Mouse (Mus musculus) kidney, postnatal 14 days (tissue): ENCODE data around the gene Mrps34.
"Not testable (repeated sequence)": the region's sequence is repeated elsewhere in the genome, so short reads cannot be mapped to it uniquely, and the experiment has no call there.

Source experiments
- DNase-seq: peaks from one replicate; pipeline ENCODE4 v3.0.0; 2022; ENCODE audit warnings: mixed read lengths

Gene Mrps34

DNA sequence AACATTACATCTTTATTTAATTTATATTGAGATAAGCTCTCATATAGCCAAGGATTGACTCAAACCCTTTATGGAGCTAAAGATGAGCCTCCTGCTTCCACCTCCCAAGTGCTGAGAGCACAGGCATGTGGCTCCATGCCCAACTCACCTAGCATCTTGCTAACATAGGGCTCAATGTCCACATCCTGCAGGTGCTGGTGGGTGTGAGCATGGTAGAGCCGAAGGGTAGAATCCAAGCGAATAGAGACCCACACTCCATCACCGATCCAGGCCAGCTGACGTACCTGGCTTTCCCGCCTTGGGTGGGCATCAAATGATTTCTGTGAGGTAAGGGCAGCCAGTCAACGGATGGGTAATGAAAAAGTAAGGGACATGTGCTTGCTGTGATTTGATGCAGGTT, 5.1 kb downstream of the Mrps34 start:
- no peak for DNase-seq

DNA sequence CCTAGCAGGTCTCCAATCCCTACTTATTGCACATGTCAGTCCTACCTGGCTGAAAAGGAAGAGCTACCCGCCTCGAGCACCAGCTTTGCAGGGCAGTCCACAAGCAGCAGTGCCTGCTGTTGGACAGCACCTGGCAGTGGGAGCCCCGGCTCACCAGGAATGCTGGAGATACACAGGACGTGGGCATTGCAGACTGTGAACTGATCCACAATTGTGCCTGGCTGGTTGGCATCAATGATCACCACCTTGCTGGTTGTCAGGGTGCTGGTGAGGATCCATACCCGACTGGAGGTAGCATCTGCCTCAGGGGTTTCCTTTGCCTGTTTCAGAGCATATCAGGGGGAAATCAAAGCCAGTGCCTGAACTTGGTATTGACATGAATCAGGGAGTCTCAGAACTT, 7.2 kb downstream of the Mrps34 start:
- DNase-seq: no peak

DNA sequence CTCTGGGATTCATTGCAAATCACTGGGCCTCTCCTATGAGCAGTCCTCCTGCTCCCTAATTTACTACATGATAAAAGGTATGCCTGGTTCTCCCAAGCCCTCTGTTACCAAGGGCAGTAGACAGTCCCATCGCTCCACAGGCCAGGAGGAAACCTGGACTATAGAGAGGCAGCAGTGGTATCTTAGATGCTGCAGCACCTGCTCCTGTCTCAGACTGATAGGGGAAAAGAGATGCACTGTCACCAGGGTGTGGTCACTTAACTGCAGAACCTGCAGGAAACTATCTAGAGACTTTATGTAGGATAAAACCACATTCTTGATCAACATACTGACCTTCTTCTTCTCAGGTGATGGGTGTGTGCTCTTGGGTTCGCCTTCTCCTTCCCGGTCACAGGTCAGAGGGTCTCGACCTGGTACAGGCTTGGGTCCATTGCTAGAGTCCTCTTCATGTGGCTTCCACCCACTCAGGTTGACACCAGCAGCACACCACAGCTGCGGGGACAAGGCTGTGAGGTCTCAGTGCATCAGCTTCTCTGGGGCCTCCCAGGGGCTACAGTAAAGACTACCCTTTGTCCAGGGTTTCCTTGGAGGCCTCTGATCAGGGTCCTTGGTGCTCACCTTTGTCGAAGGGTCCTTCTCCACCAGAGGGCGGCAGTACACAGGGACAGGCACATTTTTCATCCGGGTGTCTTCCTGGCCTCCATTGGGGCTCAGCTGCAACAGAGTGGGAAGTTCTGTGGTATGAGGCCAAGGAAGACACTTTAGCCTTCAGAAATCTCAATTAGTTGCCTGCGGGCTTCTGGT, 8.0 kb downstream of the Mrps34 start:
- no peak for DNase-seq

DNA sequence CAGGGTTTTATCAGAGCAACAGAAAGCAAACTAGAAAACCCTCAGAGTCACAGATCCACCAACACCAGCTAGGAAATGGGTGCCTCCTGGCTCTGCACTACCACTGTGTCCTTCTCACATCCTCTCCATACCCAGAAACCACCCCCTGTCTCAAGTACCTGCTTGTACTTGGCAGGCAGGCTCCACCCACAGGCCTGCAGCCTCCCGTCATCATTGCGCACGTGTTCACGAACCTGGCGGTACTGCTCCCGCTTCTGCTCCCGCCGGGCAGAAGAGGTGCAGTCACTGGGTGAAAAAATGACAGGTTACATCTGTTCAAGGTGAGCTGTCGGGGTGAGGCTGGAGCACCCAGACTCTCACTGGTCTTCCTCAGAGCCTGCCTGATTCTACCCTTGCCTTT, 8.9 kb downstream of the Mrps34 start:
- DNase-seq: no peak

DNA sequence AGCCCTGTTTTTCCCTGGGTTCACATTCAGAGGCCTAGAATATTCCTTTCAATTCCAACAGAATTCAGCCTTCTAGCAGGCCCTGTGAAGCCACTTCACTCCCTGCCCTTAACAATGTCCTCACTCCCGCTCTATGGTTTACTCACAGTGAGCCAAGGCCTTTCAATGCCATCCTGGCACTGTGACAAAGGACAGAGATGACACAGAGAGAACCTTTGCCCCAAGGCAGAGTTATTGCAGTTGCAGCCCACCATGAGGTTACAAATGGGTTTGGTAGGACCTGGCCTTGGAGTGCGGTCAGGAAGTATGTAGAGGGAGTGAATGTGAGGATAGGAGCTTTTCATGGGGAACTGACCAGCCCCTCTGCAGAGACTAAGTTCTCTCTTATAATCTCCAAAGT, 12.7 kb downstream of the Mrps34 start:
- DNase-seq: no peak

DNA sequence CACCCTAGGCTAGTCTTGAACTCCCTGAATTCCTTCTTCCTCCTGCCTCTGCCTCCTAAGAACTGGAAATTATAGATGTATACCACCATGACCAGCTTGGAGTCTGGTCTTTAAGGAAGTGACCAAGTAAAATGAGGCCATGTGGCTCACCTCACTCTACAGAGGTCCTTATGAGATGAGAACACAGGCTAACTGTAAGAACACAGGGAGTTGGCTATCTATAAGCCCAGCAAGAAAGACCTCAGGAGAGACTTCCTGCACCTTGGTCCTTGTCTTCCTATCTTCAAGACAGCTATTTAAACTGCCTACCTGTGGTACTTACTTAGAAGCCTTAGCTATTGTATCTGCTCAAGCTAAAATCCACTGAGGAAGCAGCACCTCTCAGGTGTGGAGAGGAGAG, 19.1 kb downstream of the Mrps34 start:
- no peak for DNase-seq

DNA sequence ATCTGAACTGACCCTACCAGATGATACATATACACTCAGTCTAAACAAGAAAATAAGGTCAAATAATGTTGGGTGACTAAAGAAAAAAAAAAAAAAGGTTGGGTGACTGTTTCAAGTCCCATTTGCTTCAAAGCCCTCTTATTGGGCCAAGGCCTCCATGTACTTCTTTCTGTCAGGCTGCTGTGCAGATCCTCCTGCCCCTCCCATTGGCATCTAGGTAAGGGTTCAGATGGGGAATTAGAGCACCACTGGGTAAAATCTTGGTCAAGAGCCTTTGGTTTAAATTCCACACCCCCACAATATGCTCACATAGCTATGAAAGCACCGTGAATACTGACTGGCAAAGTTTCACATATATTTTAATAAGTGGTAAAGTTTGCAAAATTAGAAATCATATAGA, 28.3 kb downstream of the Mrps34 start:
- DNase-seq: no peak

DNA sequence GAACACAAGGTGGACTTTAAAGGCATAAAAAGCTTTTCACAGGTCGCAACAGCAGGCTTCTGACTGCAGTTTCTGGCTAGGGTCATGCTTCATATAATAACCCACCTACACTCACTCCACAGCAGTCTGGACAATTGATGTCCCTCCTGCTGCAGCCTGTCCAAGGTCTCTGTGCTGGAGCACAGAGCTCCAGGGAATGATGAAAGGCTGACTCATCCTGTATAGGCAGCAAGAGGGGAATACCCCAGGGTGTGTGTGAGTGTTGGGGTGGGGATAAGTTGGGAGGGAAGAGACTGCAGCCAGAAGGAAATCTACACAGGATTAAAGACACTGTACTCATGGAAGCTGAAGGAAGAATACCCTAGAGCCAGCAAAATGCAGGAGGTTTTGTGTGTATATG, 34.6 kb downstream of the Mrps34 start:
- DNase-seq: no peak

DNA sequence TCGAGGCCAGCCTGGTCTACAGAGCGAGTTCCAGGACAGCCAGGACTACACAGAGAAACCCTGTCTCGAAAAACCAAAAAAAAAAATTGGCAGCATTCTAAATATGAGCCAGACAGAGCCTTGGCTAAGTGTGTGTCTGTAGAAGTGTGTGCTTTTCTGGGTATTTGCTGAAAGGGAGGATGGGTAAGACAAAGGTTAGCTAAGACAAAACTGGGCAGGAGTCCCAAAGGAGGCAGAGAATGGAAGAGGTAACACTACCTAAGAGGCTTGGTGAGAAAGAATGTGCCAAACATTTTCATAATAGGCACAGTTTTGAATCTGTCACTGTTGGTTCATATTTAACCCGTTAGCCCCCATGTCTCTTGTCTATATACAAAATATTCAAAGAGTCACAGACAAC, 37.5 kb downstream of the Mrps34 start:
- no peak for DNase-seq

DNA sequence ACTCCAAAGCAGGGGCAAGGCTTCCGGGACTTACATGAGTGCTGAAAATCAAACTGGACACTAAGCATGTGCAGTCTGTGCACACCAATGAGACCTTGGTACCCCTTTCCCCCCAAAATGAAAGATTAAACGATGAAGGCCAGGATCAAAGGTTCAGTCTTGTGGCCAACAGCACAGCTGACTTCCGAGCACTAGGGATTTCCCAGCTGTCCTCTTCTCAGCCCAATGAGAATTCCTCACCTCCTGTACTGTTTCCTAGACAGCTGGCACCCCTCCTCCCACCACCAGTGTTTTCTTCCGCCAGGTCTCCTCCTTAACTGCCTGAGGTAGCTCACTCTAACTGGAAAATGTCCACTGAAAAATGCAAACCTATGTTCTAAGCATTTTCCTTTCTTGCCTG, 38.2 kb downstream of the Mrps34 start:
- DNase-seq: no peak

DNA sequence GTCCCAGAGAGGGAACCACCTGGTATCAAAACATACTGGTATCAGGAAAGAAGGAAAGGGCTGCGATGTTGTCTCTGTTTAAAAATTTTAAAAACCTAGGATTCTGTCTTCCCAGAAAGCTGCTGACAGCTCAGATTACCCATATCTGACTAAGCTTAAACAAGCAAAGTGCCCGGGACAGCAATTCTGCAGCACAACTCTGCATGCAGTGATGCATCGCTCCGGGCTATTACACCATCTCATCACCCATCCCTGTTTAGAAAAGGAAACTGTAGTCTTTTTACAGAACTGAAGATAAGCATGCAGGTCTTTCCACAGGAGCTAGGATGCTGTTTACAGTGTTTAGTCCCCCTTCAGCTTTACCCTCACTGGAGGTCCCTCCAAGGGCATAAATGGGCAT, 40.0 kb downstream of the Mrps34 start:
- DNase-seq: no peak

DNA sequence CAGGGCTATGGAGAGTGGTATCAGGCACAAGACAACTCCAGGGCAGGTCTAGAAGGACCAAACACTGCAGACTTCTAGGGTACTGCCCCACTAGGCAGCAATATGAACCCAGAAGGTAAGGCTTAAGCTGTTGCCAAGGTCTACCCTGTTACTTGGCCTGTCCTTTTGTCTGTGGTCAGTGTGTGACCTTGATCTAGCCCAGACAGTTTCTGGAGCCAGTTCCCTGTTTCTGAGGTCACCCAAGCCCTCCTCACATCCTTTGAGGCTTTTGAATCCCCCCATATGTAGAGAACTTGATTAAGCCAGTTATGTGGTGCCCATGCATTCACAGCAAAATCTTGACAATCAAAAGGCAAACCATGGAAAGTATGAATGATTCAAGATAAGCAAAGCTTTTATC, 40.8 kb downstream of the Mrps34 start:
- no peak for DNase-seq

DNA sequence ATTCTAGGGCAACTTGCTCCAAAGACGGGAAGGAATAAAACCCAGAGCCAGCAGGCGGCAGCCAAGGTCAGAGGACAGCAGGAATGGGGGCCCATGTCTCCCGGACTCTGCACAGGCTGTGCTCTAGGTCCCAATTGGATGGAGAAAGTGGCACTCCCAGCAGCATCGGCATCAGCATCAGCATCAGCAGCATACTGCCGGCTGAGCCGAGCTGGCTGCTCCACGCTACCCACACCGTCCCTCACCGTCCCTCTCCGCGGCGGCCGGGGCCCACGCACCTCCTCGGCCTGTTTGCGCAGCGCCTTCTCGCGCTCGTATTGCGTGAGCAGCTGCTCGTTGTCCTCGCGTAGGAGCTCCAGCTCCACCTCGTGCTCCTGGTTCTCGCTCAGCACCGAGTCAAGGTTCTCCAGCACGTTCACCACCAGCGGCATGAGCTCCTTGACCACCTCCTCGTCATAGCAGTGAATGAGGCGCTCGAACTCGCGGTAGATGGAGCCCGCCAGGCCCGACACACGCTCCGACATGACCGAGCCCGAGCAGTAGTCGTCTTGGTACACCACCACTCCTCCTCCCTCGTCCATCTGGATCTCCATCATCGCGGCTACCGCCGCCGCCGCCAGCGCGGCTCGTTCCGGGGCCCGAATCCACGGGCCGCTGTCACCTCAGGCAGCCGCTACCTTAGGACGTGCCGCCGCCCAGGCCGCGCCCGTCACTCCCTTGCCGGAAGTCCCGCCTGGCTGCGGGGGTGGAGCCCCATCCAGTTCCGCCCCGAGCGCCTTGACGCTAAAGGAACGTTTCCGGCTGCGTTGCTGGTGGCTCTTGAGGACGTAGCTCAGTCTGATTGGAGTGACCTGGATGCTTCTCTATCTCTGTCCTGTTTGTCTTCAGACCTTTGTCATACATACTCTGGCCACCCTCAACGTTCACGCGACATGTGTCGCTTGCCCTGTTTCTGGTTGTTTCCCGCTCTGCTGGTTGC, 41.6 kb downstream of the Mrps34 start, which contains the start of gene Mapk8ip3:
TSS of gene Mapk8ip3 (minus strand) at position 719 of the 979 bp plus-strand sequence.
- DNase-seq: peak; percentile 96

DNA sequence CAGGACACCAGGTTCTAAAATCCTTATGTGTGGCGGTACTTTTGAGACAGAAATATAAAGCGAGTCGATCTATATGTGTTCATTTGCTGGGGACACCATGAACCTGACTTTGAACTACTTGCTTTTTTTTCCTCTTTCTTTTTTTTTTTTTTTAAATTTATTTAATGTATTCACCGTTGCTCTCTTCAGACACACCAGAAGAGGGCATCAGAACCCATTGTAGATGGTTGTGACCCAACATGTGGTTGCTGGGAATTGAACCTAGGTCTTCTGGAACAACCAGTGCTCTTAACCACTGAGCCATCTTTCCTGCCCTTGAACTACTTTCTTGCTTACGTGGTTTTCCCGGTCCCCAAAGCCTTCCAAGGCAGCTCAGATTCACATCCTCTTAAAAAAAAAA, 42.4 kb downstream of the Mrps34 start:
- DNase-seq: no peak

DNA sequence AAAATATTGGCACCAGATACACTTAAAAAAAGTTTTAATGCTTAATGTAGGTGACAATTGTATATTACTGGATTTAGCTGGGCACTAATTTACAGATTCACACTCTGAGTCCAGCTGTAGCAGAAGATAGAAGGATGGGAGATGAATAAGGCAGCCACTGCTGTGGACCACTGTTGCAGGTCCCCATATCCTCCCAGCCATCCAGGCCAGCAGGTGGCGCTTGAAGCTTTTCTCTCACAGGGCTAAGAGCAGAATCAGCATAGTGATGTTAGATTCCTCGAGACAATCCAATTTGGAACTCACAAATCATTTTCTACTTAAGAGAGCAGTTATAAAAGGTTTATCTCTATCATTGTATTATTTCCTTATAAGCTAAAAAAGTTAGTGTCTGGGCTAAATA, 47.5 kb downstream of the Mrps34 start:
- DNase-seq: peak; percentile 73

DNA sequence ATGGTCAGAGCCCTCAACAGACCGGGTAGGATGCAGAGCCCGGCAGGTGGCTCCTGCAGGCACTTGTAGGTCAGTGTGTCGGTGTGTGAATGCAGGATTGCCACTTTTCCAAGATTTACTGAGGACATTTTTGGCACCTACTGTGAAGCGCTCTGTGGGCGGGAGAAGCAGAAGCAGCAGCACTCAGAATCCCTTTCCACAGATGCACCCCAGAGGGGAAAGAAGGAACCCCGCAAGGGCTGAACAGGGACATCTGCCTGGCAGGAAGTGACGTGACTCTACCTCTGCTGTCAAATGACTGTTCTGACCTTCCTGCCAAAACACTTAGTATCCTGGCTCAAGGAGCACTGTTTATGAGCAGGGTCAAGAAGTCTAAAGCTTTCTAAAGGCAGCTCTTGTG, 48.1 kb downstream of the Mrps34 start:
- DNase-seq: no peak

DNA sequence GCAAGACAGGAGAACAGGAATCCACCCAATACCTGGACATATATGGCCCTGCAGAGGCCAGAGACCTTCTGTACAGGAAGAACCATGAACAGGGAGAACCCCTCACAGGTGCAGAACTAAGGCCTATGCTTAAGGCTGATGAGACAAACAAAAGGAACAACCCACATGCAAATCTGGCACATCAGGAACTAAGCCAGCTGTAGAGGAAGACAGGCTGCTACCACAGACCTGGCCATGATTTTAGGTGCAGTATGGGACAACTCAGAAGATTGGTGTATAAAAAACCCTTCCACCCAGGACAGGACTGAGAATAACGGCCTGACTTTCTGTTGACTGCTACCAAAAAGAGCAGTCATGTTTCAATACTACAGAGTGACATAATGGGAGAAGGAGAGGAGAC, 48.7 kb downstream of the Mrps34 start:
- not testable (repeated sequence) for DNase-seq
